Mouse (Mus musculus) forebrain, embryonic 16.5 days (tissue): Measurements from ENCODE around the gene Endog. TPM values are rescaled to one million over a fixed set of nuclear protein-coding genes. Genes with fewer than 3 reads are reported as not detected.
"Not testable (repeated sequence)": the region's sequence is repeated elsewhere in the genome, so short reads cannot be mapped to it uniquely, and the experiment has no call there.

Experiments used
- ATAC-seq: fragments of 200-750 bp; cut with Nextera tagmentation; 2 replicates; pipeline ENCODE4 v1.8.0; 2017; ENCODE audit warnings: mild to moderate bottlenecking, moderate library complexity
- H3K27ac ChIP-seq: fragments of 300-500 bp; sonication (generic); 2 replicates; pipeline ENCODE4 v1.5.1; 2014; ENCODE audit warnings: low read length, control low read depth
- H3K27me3 ChIP-seq: fragments of 300-500 bp; sonication (generic); replicated peaks from 2 replicates; pipeline ENCODE4 v1.6.1; 2014; ENCODE audit warnings: low read length; ENCODE audit not compliant: control insufficient read depth, insufficient read depth
- H3K36me3 ChIP-seq: fragments of 300-500 bp; sonication (generic); 2 replicates; pipeline ENCODE4 v1.6.1; 2014; ENCODE audit not compliant: control insufficient read depth, insufficient read depth
- H3K4me1 ChIP-seq: fragments of 300-500 bp; sonication (generic); replicated peaks from 2 replicates; pipeline ENCODE4 v1.6.1; 2014; ENCODE audit warnings: low read length; ENCODE audit not compliant: control insufficient read depth, insufficient read depth
- H3K4me2 ChIP-seq: fragments of 300-500 bp; sonication (generic); 2 replicates; pipeline ENCODE4 v1.6.1; 2014; ENCODE audit warnings: mild to moderate bottlenecking, low read length, control low read depth
- H3K4me3 ChIP-seq: fragments of 300-500 bp; sonication (generic); replicated peaks from 2 replicates; pipeline ENCODE4 v1.5.1; 2014; ENCODE audit warnings: mild to moderate bottlenecking, low read length, control low read depth
- H3K9ac ChIP-seq: fragments of 300-500 bp; sonication (generic); replicated peaks from 2 replicates; pipeline ENCODE4 v1.6.1; 2014; ENCODE audit warnings: low read depth, low read length, control low read depth
- H3K9me3 ChIP-seq: fragments of 300-500 bp; sonication (generic); 2 replicates; pipeline ENCODE4 v1.6.1; 2016; ENCODE audit warnings: low read length; ENCODE audit not compliant: control insufficient read depth
- WGBS: fragments of 180-500 bp; shearing (Covaris S2); extraction: QIAGEN DNeasy Blood & Tissue Kit; methylation state at CpG from one replicate; pipeline ENCODE4 v1.1.7; 2014; 5-methylcytosine and 5-hydroxymethylcytosine counted together
- polyA plus RNA-seq: library from polyadenylated mRNA; unstranded; fragments of >200 nt; fragmentation: Nextera tagmentation; extraction: Ambion mirVana; gene quantifications from 2 replicates; pipeline ENCODE4 v1.2.1, GENCODE M21; 2015

The Endog gene
- polyA plus RNA-seq: 10.7 and 13.3 TPM in 2 replicates

GRCm38 (mm10) chr2:30171371-30171996 is at the start of gene Endog:
Gene Endog (plus strand): TSS chr2:30171493.
- H3K9me3 ChIP-seq: peaks cover 6% of the 10 kb centered on the region; the same call in 1 of the 2 replicates
- H3K9ac ChIP-seq: peak within 1 kb of the TSS; percentile 72
- under 1% methylated on average over 75 of the region's 75 CpGs for WGBS
- peak within 1 kb of the TSS; percentile 79 for H3K4me3 ChIP-seq
- H3K27ac ChIP-seq: peak within 1 kb of the TSS; percentile 89
- peaks cover 15% of the 10 kb centered on the region for H3K36me3 ChIP-seq
- peak; percentile 97 for ATAC-seq
- H3K27me3 ChIP-seq: no peaks in the 10 kb centered on the region
- peak within 1 kb of the TSS; percentile 76 for H3K4me2 ChIP-seq
- peaks cover 10% of the 10 kb centered on the region for H3K4me1 ChIP-seq

GRCm38 (mm10) chr2:30122766-30123165 is 48.5 kb upstream of the Endog start:
- Histone ChIP-seq H3K4me2 (no peak overlapping the region), H3K4me3 (no peak overlapping the region), H3K36me3 (no peaks in the 10 kb centered on the region), H3K27me3 (no peaks in the 10 kb centered on the region), H3K27ac (no peak overlapping the region), H3K9ac (no peak overlapping the region), H3K4me1 (peaks cover 37% of the 10 kb centered on the region), H3K9me3 (no peaks in the 10 kb centered on the region)
- WGBS: 83% methylated on average over 5 of the region's 5 CpGs
- no peak for ATAC-seq

GRCm38 (mm10) chr2:30123729-30124471 is 47.4 kb upstream of the Endog start:
- no peaks in the 10 kb centered on the region for H3K27me3 ChIP-seq
- WGBS: 1% methylated on average over 42 of the region's 44 CpGs
- H3K27ac ChIP-seq: peak overlapping the region; percentile 91
- H3K36me3 ChIP-seq: no peaks in the 10 kb centered on the region
- H3K4me1 ChIP-seq: peaks cover 37% of the 10 kb centered on the region
- H3K9ac ChIP-seq: peak overlapping the region; percentile 86
- no peaks in the 10 kb centered on the region for H3K9me3 ChIP-seq
- peak overlapping the region; percentile 96 for H3K4me2 ChIP-seq
- ATAC-seq: peak; percentile 62
- peak overlapping the region; percentile 83 for H3K4me3 ChIP-seq

GRCm38 (mm10) chr2:30124472-30125274 is 46.6 kb upstream of the Endog start, which contains the start of gene Zer1:
Gene Zer1 (minus strand): TSS chr2:30124585.
- Histone ChIP-seq H3K4me3 (peak within 1 kb of the TSS; percentile 83), H3K36me3 (no peaks in the 10 kb centered on the region), H3K27ac (peak within 1 kb of the TSS; percentile 91), H3K9ac (peak within 1 kb of the TSS; percentile 86), H3K4me2 (peak within 1 kb of the TSS; percentile 96), H3K4me1 (peaks cover 29% of the 10 kb centered on the region), H3K27me3 (no peaks in the 10 kb centered on the region), H3K9me3 (no peaks in the 10 kb centered on the region)
- ATAC-seq: peak; percentile 97
- WGBS: 7% methylated on average over 31 of the region's 31 CpGs

- ATAC-seq: no peak
Observed at GRCm38 (mm10) chr2:30128789-30129188, 42.5 kb upstream of the Endog start.

GRCm38 (mm10) chr2:30130156-30130555 is 41.1 kb upstream of the Endog start:
- H3K9ac ChIP-seq: no peak overlapping the region
- 84% methylated on average over 4 of the region's 4 CpGs for WGBS
- H3K4me1 ChIP-seq: peaks cover 17% of the 10 kb centered on the region
- no peaks in the 10 kb centered on the region for H3K9me3 ChIP-seq
- no peak overlapping the region for H3K27ac ChIP-seq
- no peaks in the 10 kb centered on the region for H3K36me3 ChIP-seq
- no peak overlapping the region for H3K4me3 ChIP-seq
- no peaks in the 10 kb centered on the region for H3K27me3 ChIP-seq
- ATAC-seq: no peak
- no peak overlapping the region for H3K4me2 ChIP-seq

More at GRCm38 (mm10) chr2:30128789-30129188, 42.5 kb upstream of the Endog start:
- Histone ChIP-seq H3K4me2 (no peak overlapping the region), H3K9me3 (no peaks in the 10 kb centered on the region), H3K4me3 (no peak overlapping the region), H3K27me3 (no peaks in the 10 kb centered on the region), H3K27ac (no peak overlapping the region), H3K4me1 (peaks cover 10% of the 10 kb centered on the region), H3K36me3 (no peaks in the 10 kb centered on the region), H3K9ac (no peak overlapping the region)
- WGBS: 27% methylated on average over 2 of the region's 2 CpGs

GRCm38 (mm10) chr2:30131240-30131639 is 40.1 kb upstream of the Endog start:
- not testable (repeated sequence) for ATAC-seq

GRCm38 (mm10) chr2:30132801-30133612 is 38.3 kb upstream of the Endog start:
- H3K4me1 ChIP-seq: peaks cover 18% of the 10 kb centered on the region
- H3K4me2 ChIP-seq: peak overlapping the region; percentile 95
- H3K4me3 ChIP-seq: peak overlapping the region; percentile 69
- 0 out of 2 replicates have a peak, but pooled peaks cover 2% of the 10 kb centered on the region for H3K36me3 ChIP-seq
- ATAC-seq: no peak
- 19% methylated on average over 16 of the region's 16 CpGs for WGBS
- H3K9ac ChIP-seq: peak overlapping the region; percentile 70
- 0 out of 2 replicates have a peak overlapping the region, but pooled peaks have one; percentile 29 for H3K27ac ChIP-seq
- H3K9me3 ChIP-seq: no peaks in the 10 kb centered on the region
- H3K27me3 ChIP-seq: no peaks in the 10 kb centered on the region

More at GRCm38 (mm10) chr2:30131240-30131639, 40.1 kb upstream of the Endog start:
- peaks cover 18% of the 10 kb centered on the region for H3K4me1 ChIP-seq
- H3K9ac ChIP-seq, H3K4me3 ChIP-seq, H3K27ac ChIP-seq, H3K27me3 ChIP-seq, H3K9me3 ChIP-seq, H3K36me3 ChIP-seq, H3K4me2 ChIP-seq: not testable (repeated sequence)
- 60% methylated on average over 5 of the region's 5 CpGs for WGBS
